Mouse (Mus musculus): ENCODE measurements around the gene Lrmda. TPM values are rescaled to one million over a fixed set of nuclear protein-coding genes. Genes with fewer than 3 reads are reported as not detected.

Gene Lrmda
- polyA plus RNA-seq, 1 experiment from 2014 or later = 0.20 TPM

GRCm38 (mm10) chr14:22161416-22161815 lies 141.9 kb downstream of the Lrmda start:
- 17% methylated on average over 3 of the region's 3 CpGs for WGBS
- H3K27ac ChIP-seq (ENCODE audit: low read depth, low read length) = no peak overlapping the region
- H3K36me3 ChIP-seq (ENCODE audit: control insufficient read depth, insufficient read depth, low read length) = no peaks in the 10 kb centered on the region
- DNase-seq (ENCODE audit: low spot score) (no peak), ATAC-seq (ENCODE audit: low FRiP score) (no peak)
- no peaks in the 10 kb centered on the region for H3K4me1 ChIP-seq (replicated peaks; ENCODE audit: control insufficient read depth, insufficient read depth, low read length)
- no peaks in the 10 kb centered on the region for H3K9me3 ChIP-seq (ENCODE audit: control insufficient read depth, low read length)
- H3K4me2 ChIP-seq (replicated peaks; ENCODE audit: low read depth, low read length) = no peak overlapping the region
- H3K4me3 ChIP-seq (ENCODE audit: low read depth, low read length) = no peak overlapping the region
- no peak overlapping the region for H3K9ac ChIP-seq (ENCODE audit: low read depth, low read length)
- H3K27me3 ChIP-seq (ENCODE audit: control insufficient read depth, insufficient read depth, low read length) = peaks cover 2% of the 10 kb centered on the region; the same call in 1 of the 2 replicates

- Histone ChIP-seq H3K9me3 (ENCODE audit: control insufficient read depth, low read length) (no peaks in the 10 kb centered on the region), H3K4me1 (replicated peaks; ENCODE audit: control insufficient read depth, insufficient read depth, low read length) (peaks cover 7% of the 10 kb centered on the region), H3K4me2 (replicated peaks; ENCODE audit: low read depth, low read length) (no peak overlapping the region), H3K27me3 (ENCODE audit: control insufficient read depth, insufficient read depth, low read length) (no peaks in the 10 kb centered on the region), H3K36me3 (ENCODE audit: control insufficient read depth, insufficient read depth, low read length) (no peaks in the 10 kb centered on the region), H3K9ac (ENCODE audit: low read depth, low read length) (no peak overlapping the region), H3K27ac (ENCODE audit: low read depth, low read length) (peak overlapping the region; percentile 87), H3K4me3 (ENCODE audit: low read depth, low read length) (no peak overlapping the region)
- WGBS = 60% methylated on average over 7 of the region's 7 CpGs
- ATAC-seq (ENCODE audit: low FRiP score) (no peak), DNase-seq (ENCODE audit: low spot score) (no peak)
Observed at GRCm38 (mm10) chr14:22167285-22167684, 147.8 kb downstream of the Lrmda start.

GRCm38 (mm10) chr14:22168077-22168794 lies 148.7 kb downstream of the Lrmda start:
- H3K4me3 ChIP-seq (ENCODE audit: low read depth, low read length) = no peak overlapping the region; the same call in 1 of the 2 replicates
- peak; percentile 37 for DNase-seq (ENCODE audit: low spot score)

GRCm38 (mm10) chr14:22168795-22169568 lies 149.5 kb downstream of the Lrmda start:
- Histone ChIP-seq H3K9me3 (ENCODE audit: control insufficient read depth, low read length) (no peaks in the 10 kb centered on the region), H3K27me3 (ENCODE audit: control insufficient read depth, insufficient read depth, low read length) (no peaks in the 10 kb centered on the region), H3K4me3 (ENCODE audit: low read depth, low read length) (no peak overlapping the region; the same call in 1 of the 2 replicates), H3K36me3 (ENCODE audit: control insufficient read depth, insufficient read depth, low read length) (no peaks in the 10 kb centered on the region), H3K27ac (ENCODE audit: low read depth, low read length) (peak overlapping the region; percentile 87), H3K4me1 (replicated peaks; ENCODE audit: control insufficient read depth, insufficient read depth, low read length) (peaks cover 7% of the 10 kb centered on the region), H3K9ac (ENCODE audit: low read depth, low read length) (no peak overlapping the region), H3K4me2 (replicated peaks; ENCODE audit: low read depth, low read length) (peak overlapping the region; percentile 17)
- ATAC-seq (ENCODE audit: low FRiP score) (peak; percentile 91), DNase-seq (ENCODE audit: low spot score) (peak; percentile 64)
- 29% methylated on average over 14 of the region's 14 CpGs for WGBS

More at GRCm38 (mm10) chr14:22168077-22168794, 148.7 kb downstream of the Lrmda start:
- Histone ChIP-seq H3K27me3 (ENCODE audit: control insufficient read depth, insufficient read depth, low read length) (no peaks in the 10 kb centered on the region), H3K36me3 (ENCODE audit: control insufficient read depth, insufficient read depth, low read length) (no peaks in the 10 kb centered on the region), H3K4me2 (replicated peaks; ENCODE audit: low read depth, low read length) (peak overlapping the region; percentile 17), H3K9me3 (ENCODE audit: control insufficient read depth, low read length) (no peaks in the 10 kb centered on the region), H3K9ac (ENCODE audit: low read depth, low read length) (peak overlapping the region; percentile 48; the same call in 1 of the 2 replicates), H3K4me1 (replicated peaks; ENCODE audit: control insufficient read depth, insufficient read depth, low read length) (peaks cover 7% of the 10 kb centered on the region), H3K27ac (ENCODE audit: low read depth, low read length) (peak overlapping the region; percentile 87)
- 31% methylated on average over 11 of the region's 11 CpGs for WGBS
- ATAC-seq (ENCODE audit: low FRiP score) = peak; percentile 53; the same call in 1 of the 2 replicates

- H3K36me3 ChIP-seq (ENCODE audit: control insufficient read depth, insufficient read depth, low read length) = no peaks in the 10 kb centered on the region
- no peaks in the 10 kb centered on the region for H3K9me3 ChIP-seq (ENCODE audit: control insufficient read depth, low read length)
- no peak for DNase-seq (ENCODE audit: low spot score)
- H3K9ac ChIP-seq (ENCODE audit: low read depth, low read length) = no peak overlapping the region
- WGBS = 65% methylated on average over 9 of the region's 9 CpGs
- no peak overlapping the region for H3K4me3 ChIP-seq (ENCODE audit: low read depth, low read length)
- H3K27ac ChIP-seq (ENCODE audit: low read depth, low read length) = no peak overlapping the region
- no peaks in the 10 kb centered on the region for H3K27me3 ChIP-seq (ENCODE audit: control insufficient read depth, insufficient read depth, low read length)
- no peak overlapping the region for H3K4me2 ChIP-seq (replicated peaks; ENCODE audit: low read depth, low read length)
- no peak for ATAC-seq (ENCODE audit: low FRiP score)
- H3K4me1 ChIP-seq (replicated peaks; ENCODE audit: control insufficient read depth, insufficient read depth, low read length) = no peaks in the 10 kb centered on the region; the same call in 1 of the 2 replicates
Observed at GRCm38 (mm10) chr14:22174757-22175156, 155.2 kb downstream of the Lrmda start.

GRCm38 (mm10) chr14:22179761-22180160 lies 160.2 kb downstream of the Lrmda start:
- Histone ChIP-seq H3K27ac (ENCODE audit: low read depth, low read length) (no peak overlapping the region), H3K9me3 (ENCODE audit: control insufficient read depth, low read length) (no peaks in the 10 kb centered on the region), H3K4me2 (replicated peaks; ENCODE audit: low read depth, low read length) (no peak overlapping the region), H3K4me3 (ENCODE audit: low read depth, low read length) (no peak overlapping the region), H3K4me1 (replicated peaks; ENCODE audit: control insufficient read depth, insufficient read depth, low read length) (no peaks in the 10 kb centered on the region; the same call in 1 of the 2 replicates), H3K36me3 (ENCODE audit: control insufficient read depth, insufficient read depth, low read length) (no peaks in the 10 kb centered on the region), H3K9ac (ENCODE audit: low read depth, low read length) (no peak overlapping the region), H3K27me3 (ENCODE audit: control insufficient read depth, insufficient read depth, low read length) (no peaks in the 10 kb centered on the region)
- DNase-seq (ENCODE audit: low spot score) (no peak), ATAC-seq (ENCODE audit: low FRiP score) (no peak)
- WGBS = 63% methylated on average over 2 of the region's 2 CpGs

GRCm38 (mm10) chr14:22181508-22181907 lies 162.0 kb downstream of the Lrmda start:
- Histone ChIP-seq H3K27me3 (ENCODE audit: control insufficient read depth, insufficient read depth, low read length) (no peaks in the 10 kb centered on the region), H3K4me2 (replicated peaks; ENCODE audit: low read depth, low read length) (no peak overlapping the region), H3K9me3 (ENCODE audit: control insufficient read depth, low read length) (no peaks in the 10 kb centered on the region), H3K4me1 (replicated peaks; ENCODE audit: control insufficient read depth, insufficient read depth, low read length) (no peaks in the 10 kb centered on the region), H3K4me3 (ENCODE audit: low read depth, low read length) (no peak overlapping the region), H3K36me3 (ENCODE audit: control insufficient read depth, insufficient read depth, low read length) (no peaks in the 10 kb centered on the region), H3K27ac (ENCODE audit: low read depth, low read length) (no peak overlapping the region), H3K9ac (ENCODE audit: low read depth, low read length) (no peak overlapping the region)
- ATAC-seq (ENCODE audit: low FRiP score) = no peak
- DNase-seq (ENCODE audit: low spot score) = no peak
- WGBS = 95% methylated on average over 5 of the region's 6 CpGs

GRCm38 (mm10) chr14:22183195-22183594 lies 163.7 kb downstream of the Lrmda start:
- Histone ChIP-seq H3K4me2 (replicated peaks; ENCODE audit: low read depth, low read length) (no peak overlapping the region), H3K27me3 (ENCODE audit: control insufficient read depth, insufficient read depth, low read length) (no peaks in the 10 kb centered on the region), H3K27ac (ENCODE audit: low read depth, low read length) (no peak overlapping the region), H3K9me3 (ENCODE audit: control insufficient read depth, low read length) (no peaks in the 10 kb centered on the region), H3K4me1 (replicated peaks; ENCODE audit: control insufficient read depth, insufficient read depth, low read length) (no peaks in the 10 kb centered on the region), H3K36me3 (ENCODE audit: control insufficient read depth, insufficient read depth, low read length) (no peaks in the 10 kb centered on the region), H3K9ac (ENCODE audit: low read depth, low read length) (no peak overlapping the region), H3K4me3 (ENCODE audit: low read depth, low read length) (no peak overlapping the region)
- WGBS = 85% methylated on average over 3 of the region's 3 CpGs
- ATAC-seq (ENCODE audit: low FRiP score) = no peak
- no peak for DNase-seq (ENCODE audit: low spot score)

Measured in hindbrain, embryonic 11.5 days (tissue).